In the genomic region with DNA sequence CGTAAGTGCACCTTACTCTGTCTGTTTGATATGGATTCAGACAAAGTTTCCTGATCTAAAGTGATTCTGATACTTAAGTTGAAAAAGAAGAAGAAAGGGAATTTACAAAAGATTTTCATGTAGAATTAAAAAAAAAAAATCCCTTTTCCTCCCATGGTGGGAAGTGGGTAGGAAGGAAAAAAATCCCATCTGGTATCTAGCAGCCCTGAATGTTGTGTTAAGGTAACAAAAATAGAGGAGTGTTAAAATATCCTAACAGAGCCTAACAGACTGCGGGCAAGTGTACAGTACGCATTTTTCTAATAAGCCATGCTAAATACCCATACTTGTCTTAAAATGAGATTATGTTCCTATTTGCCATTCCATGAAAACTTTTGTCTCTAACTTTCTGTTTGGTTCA, we compare ENCODE assay signal across 16 mouse cellular contexts.
"Had no signal": no experiment of that assay in that cellular context is flagged by ENCODE, and none has a peak within 500 bp of the region (broad histone marks: within the 10 kb centered on the region; RNA-seq: fewer than 3 reads in every experiment).

No protein-coding gene starts in this region.

- DNase-seq: liver, postnatal 0 days; lung, adult 2 months; lung, postnatal 14 days; lung, postnatal 36 days; right cerebral cortex, postnatal 14 days; thymus, adult 18-20 months; thymus, postnatal 14 days; thymus, postnatal 36 days had no signal

- H3K4me3 ChIP-seq: lung, embryonic 15.5 days; megakaryocyte, embryonic 14.5 days; midbrain, embryonic 13.5 days; midbrain, embryonic 15.5 days; neural tube, embryonic 12.5 days; stomach, embryonic 15.5 days had no signal

- H3K27ac ChIP-seq: lung, embryonic 15.5 days; macrophage; midbrain, embryonic 13.5 days; midbrain, embryonic 15.5 days; neural tube, embryonic 12.5 days; stomach, embryonic 15.5 days; stomach, postnatal 0 days had no signal
